Mouse (Mus musculus): ENCODE results near the gene Gin1. TPM values are rescaled to one million over a fixed set of nuclear protein-coding genes. Genes with fewer than 3 reads are reported as not detected.

The Gin1 gene
- polyA plus RNA-seq (2012; rRNA removed; ENCODE audit: low replicate concordance): 0.28 and 1.3 TPM in 2 replicates

DNA sequence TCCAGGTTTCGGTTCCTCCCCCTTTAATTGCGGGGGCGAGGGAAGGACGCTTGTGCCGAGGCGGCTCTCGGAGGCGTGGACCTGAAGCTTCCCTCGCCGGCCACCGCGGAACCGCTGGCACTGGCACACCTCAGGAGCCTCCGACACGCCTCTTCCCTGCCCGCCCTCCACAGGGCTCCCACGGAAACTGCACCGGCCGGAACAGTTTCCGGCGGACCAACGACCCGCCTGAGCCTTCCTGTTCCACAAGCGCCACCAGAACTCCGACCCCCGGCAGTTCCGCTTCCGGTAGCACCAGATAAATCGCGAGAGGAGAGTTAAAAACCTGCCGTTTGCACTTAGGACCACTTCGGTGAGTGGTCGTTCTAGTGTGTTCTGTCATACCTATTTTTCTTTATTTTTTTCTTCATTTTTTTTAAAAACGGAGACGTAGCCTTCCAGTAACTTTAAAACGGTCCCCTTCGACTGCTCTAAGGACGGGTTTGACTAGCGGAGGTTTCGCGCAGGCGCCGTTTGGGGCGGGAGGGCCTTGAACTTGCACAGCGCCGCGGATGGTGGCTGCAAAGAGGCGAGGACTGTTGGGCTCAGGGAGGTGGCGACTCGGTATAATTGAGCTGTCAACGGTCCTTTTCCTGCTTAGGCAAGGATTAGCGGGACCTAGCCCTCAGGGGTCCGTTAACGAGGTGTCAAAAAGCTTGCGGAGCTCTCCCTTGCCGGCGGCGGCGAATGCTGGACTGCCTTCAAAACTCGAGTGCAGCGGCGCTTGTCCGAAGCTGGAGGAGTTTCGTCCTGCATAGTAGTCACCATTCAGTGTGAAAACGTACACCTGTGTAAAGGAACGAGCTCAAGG is at the start of gene Gin1, which contains the start of gene Ppip5k2:
Gene Gin1 (plus strand): TSS at position 269 of the 850 bp plus-strand sequence.
Gene Ppip5k2 (minus strand): TSS at position 508 of the 850 bp plus-strand sequence.

Other genes starting within 250 kb of the Gin1 start
- gene D1Ertd622e, start 108.1 kb upstream of the Gin1 start, polyA plus RNA-seq (2012; rRNA removed; ENCODE audit: low replicate concordance): 12.3 and 14.2 TPM in 2 replicates
- gene Ppip5k2, start 239 bp downstream of the Gin1 start, polyA plus RNA-seq (2012; rRNA removed; ENCODE audit: low replicate concordance): 1.6 and 2.8 TPM in 2 replicates

Data from duodenum, adult 2 months (tissue).